Mouse (Mus musculus) bone marrow, adult 2 months (tissue): ENCODE results near the gene Crtac1.

Experiments
- CTCF ChIP-seq: fragments of 200-500 bp; IDR thresholded peaks from 2 replicates; pipeline ENCODE4 v1.5.1; 2011; ENCODE audit warnings: low read length, control low read depth; ENCODE audit not compliant: control insufficient read depth, insufficient read depth
- POLR2A ChIP-seq: fragments of 200-500 bp; IDR thresholded peaks from 2 replicates; pipeline ENCODE4 v1.6.1; 2011; ENCODE audit warnings: low read depth, mild to moderate bottlenecking, control low read depth, low read length, borderline replicate concordance; ENCODE audit not compliant: control insufficient read depth

DNA sequence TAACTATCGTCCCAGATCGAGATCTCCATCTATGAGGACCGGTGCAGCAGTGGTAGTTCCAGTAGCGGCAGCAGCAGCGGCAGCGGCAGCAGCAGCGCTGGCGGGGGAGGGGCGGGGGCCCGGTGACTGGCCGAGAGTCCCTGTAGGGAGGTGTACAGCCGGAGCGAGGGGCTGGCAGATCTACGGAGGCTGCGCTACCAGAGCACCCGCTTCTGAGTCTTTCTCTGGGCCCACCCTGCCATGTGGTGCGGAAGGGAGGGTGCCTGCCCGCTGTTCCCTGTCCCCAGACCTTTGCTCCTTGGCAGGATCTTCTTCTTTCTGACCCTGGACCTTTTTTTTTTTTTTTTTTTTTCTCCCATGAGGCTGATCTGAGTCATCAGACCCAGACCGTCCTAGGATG is 163.2 kb downstream of the Crtac1 start:
- TF ChIP-seq POLR2A: no peak
- no peak for TF ChIP-seq CTCF
